Mouse (Mus musculus): ENCODE measurements around the gene Arl5c. TPM values are rescaled to one million over a fixed set of nuclear protein-coding genes. Genes with fewer than 3 reads are reported as not detected.
A peak's percentile ranks its signal among the peaks of the same experiment; 100 is the strongest.

Arl5c gene
- polyA plus RNA-seq, 1 experiment from 2014 or later: 7.3 TPM

DNA sequence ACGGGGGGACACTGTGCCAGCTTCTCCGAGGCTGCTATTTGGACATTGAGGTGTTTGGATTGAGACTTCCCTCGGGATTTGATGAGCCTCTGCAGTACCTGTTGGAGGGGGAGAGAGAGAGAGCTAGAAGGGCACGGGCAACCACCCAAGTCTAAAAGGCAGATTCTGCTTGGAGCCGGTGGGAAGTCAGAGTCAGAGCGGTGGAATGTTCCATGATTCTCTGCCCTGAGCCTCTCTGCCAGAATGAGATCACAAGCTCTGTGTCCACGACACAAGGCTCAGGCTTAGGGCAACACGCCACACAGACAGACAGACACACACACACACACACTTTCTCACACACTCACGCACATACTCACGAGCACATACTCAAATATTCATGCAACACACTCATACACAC is 9.7 kb upstream of the Arl5c start:
- no peaks in the 10 kb centered on the region for H3K9me3 ChIP-seq (ENCODE audit: low read length)
- no peak overlapping the region for H3K27ac ChIP-seq (ENCODE audit: low read length)
- H3K9ac ChIP-seq (replicated peaks; ENCODE audit: low read length): no peak overlapping the region
- H3K27me3 ChIP-seq (ENCODE audit: insufficient read depth, low read length): 0 out of 2 replicates have a peak, but pooled peaks cover 3% of the 10 kb centered on the region
- ATAC-seq (ENCODE audit: low FRiP score, low TSS enrichment): no peak
- WGBS: 88% methylated on average over 10 of the region's 10 CpGs
- H3K4me3 ChIP-seq (ENCODE audit: low read length): no peak overlapping the region
- peaks cover 24% of the 10 kb centered on the region for H3K36me3 ChIP-seq (ENCODE audit: insufficient read depth, low read length)
- H3K4me2 ChIP-seq (replicated peaks; ENCODE audit: low read depth, low read length): no peak overlapping the region
- peaks cover 15% of the 10 kb centered on the region for H3K4me1 ChIP-seq (ENCODE audit: insufficient read depth, low read length)

DNA sequence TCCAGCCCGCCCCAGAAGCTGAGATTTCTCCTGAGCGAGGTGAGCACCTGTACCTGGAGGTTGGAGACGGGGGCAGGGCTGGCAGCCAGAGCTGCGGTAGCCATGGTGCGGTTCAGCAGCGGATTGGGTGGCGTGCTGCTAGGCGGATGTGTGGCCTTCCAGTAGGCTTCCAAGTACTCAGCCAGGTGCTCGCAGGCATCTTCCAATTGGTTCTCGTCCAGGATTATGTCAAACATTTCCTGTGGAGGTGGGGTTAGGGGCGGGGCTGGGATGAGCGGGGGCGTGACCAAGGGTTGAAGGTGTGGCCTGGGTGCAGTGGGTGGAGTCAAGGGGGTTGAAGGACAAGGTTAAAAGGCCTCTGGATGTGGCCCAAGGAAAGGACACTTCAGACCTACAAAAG is 9.1 kb upstream of the Arl5c start:
- no peak overlapping the region for H3K4me3 ChIP-seq (ENCODE audit: low read length)
- H3K27ac ChIP-seq (ENCODE audit: low read length): no peak overlapping the region
- WGBS: 58% methylated on average over 13 of the region's 13 CpGs
- 0 out of 2 replicates have a peak, but pooled peaks cover 3% of the 10 kb centered on the region for H3K27me3 ChIP-seq (ENCODE audit: insufficient read depth, low read length)
- peaks cover 16% of the 10 kb centered on the region for H3K4me1 ChIP-seq (ENCODE audit: insufficient read depth, low read length)
- peaks cover 21% of the 10 kb centered on the region for H3K36me3 ChIP-seq (ENCODE audit: insufficient read depth, low read length)
- H3K4me2 ChIP-seq (replicated peaks; ENCODE audit: low read depth, low read length): no peak overlapping the region
- no peak overlapping the region for H3K9ac ChIP-seq (replicated peaks; ENCODE audit: low read length)
- ATAC-seq (ENCODE audit: low FRiP score, low TSS enrichment): no peak
- H3K9me3 ChIP-seq (ENCODE audit: low read length): no peaks in the 10 kb centered on the region

DNA sequence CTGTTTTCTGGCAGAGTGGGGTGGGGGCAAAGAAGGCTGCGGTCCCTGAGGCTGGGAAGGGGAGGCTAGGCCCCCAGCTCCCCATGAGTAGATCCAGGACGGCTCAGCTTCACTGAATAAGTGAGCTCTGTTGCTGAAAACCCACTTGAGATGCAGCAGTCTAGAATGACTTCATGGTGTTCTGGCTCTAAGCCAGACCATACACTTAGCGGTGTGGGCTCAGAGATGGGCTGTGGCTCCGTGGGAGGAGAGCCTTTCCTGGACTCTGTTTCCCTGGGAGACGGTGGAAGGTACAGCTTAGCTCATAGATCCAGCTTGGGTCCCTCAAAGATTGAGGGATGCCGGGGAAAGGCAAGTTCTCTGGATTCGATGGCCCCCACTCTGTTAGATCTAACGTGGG is 8.2 kb upstream of the Arl5c start:
- Histone ChIP-seq H3K9me3 (ENCODE audit: low read length) (no peaks in the 10 kb centered on the region), H3K9ac (replicated peaks; ENCODE audit: low read length) (no peak overlapping the region), H3K4me2 (replicated peaks; ENCODE audit: low read depth, low read length) (no peak overlapping the region), H3K36me3 (ENCODE audit: insufficient read depth, low read length) (peaks cover 14% of the 10 kb centered on the region), H3K27ac (ENCODE audit: low read length) (no peak overlapping the region), H3K4me1 (ENCODE audit: insufficient read depth, low read length) (peaks cover 19% of the 10 kb centered on the region), H3K4me3 (ENCODE audit: low read length) (no peak overlapping the region), H3K27me3 (ENCODE audit: insufficient read depth, low read length) (0 out of 2 replicates have a peak, but pooled peaks cover 3% of the 10 kb centered on the region)
- ATAC-seq (ENCODE audit: low FRiP score, low TSS enrichment): no peak
- 66% methylated on average over 8 of the region's 8 CpGs for WGBS

DNA sequence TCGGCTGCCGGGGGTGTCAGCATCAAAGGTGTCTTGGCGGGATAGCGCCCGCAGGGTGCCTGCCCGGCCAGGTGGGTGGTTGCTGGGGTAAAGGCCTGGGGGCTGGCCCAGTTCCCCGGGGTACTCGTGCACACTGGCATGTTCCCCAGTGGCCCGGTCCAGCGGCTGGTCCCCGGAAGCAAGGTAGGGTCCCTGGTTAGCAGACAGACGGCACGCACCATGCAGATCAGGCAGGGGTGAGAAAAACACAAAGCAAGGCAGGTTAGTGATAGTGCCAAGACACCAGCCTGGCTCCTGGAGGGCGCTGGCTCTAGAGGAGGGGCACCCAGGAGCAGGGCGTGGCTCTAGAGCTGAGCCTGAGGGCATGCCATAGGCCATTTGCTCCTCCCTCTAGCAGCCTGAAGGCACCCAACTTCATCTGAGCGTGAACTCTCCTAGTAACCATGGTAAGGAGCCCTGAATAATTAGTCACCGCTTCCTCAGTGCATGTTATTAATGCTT is 7.2 kb upstream of the Arl5c start:
- no peak overlapping the region for H3K9ac ChIP-seq (replicated peaks; ENCODE audit: low read length)
- 40% methylated on average over 17 of the region's 17 CpGs for WGBS
- peak; percentile 37; the same call in 1 of the 2 replicates for ATAC-seq (ENCODE audit: low FRiP score, low TSS enrichment)

DNA sequence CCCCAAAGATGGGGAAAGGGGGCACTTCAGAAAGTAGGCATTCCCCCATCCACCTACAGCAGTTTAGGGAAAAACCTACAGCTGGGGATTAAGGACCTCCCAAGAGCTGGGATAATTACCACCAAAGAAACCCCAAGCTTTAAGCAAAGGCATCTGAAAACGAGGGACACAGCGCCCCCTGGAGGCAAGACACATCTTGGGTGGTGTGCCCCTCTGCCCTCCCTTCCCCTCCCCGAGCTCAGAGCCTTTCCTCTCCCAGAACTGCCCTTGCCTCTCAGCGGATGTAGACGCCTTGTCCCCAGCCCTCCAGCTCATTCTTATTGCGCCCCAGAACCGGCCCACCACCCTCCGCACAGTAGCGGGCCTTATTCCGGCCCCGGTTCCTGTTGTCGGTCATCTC is 6.6 kb upstream of the Arl5c start:
- no peak overlapping the region for H3K27ac ChIP-seq (ENCODE audit: low read length)
- H3K36me3 ChIP-seq (ENCODE audit: insufficient read depth, low read length): peaks cover 9% of the 10 kb centered on the region
- no peaks in the 10 kb centered on the region for H3K9me3 ChIP-seq (ENCODE audit: low read length)
- ATAC-seq (ENCODE audit: low FRiP score, low TSS enrichment): peak; percentile 10; the same call in 1 of the 2 replicates
- 0 out of 2 replicates have a peak, but pooled peaks cover 3% of the 10 kb centered on the region for H3K27me3 ChIP-seq (ENCODE audit: insufficient read depth, low read length)
- 29% methylated on average over 12 of the region's 12 CpGs for WGBS
- peak overlapping the region; percentile 6; the same call in 1 of the 2 replicates for H3K4me2 ChIP-seq (replicated peaks; ENCODE audit: low read depth, low read length)
- H3K4me3 ChIP-seq (ENCODE audit: low read length): no peak overlapping the region
- H3K4me1 ChIP-seq (ENCODE audit: insufficient read depth, low read length): peaks cover 19% of the 10 kb centered on the region
- H3K9ac ChIP-seq (replicated peaks; ENCODE audit: low read length): no peak overlapping the region

More for the DNA sequence above, 7.2 kb upstream of the Arl5c start:
- Histone ChIP-seq H3K9me3 (ENCODE audit: low read length) (no peaks in the 10 kb centered on the region), H3K4me2 (replicated peaks; ENCODE audit: low read depth, low read length) (peak overlapping the region; percentile 6; the same call in 1 of the 2 replicates), H3K27ac (ENCODE audit: low read length) (no peak overlapping the region), H3K36me3 (ENCODE audit: insufficient read depth, low read length) (peaks cover 9% of the 10 kb centered on the region), H3K4me3 (ENCODE audit: low read length) (no peak overlapping the region), H3K27me3 (ENCODE audit: insufficient read depth, low read length) (0 out of 2 replicates have a peak, but pooled peaks cover 3% of the 10 kb centered on the region), H3K4me1 (ENCODE audit: insufficient read depth, low read length) (peaks cover 19% of the 10 kb centered on the region)

DNA sequence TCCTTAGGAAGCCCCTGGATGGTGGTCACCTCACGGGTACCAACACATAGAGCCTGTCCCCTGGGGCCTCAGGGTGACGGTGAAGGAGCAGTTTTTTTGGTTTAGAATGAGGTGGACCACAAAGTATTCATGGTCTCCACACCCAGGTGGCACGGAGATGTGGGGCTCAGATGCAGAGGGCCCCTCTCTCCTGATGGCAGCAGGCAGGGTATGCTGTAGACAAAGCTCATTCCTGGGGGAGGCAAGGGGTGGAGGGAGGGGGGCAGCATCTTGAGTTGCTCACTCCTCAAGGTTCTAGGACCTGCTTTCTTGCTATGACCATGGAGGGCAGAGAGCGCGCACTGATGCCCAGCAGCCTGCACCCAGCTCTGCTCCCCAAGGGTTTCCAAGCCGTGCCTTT is 6.0 kb upstream of the Arl5c start:
- Histone ChIP-seq H3K36me3 (ENCODE audit: insufficient read depth, low read length) (peaks cover 9% of the 10 kb centered on the region), H3K27ac (ENCODE audit: low read length) (no peak overlapping the region), H3K27me3 (ENCODE audit: insufficient read depth, low read length) (0 out of 2 replicates have a peak, but pooled peaks cover 3% of the 10 kb centered on the region), H3K4me2 (replicated peaks; ENCODE audit: low read depth, low read length) (no peak overlapping the region), H3K9ac (replicated peaks; ENCODE audit: low read length) (no peak overlapping the region), H3K4me1 (ENCODE audit: insufficient read depth, low read length) (peaks cover 19% of the 10 kb centered on the region), H3K4me3 (ENCODE audit: low read length) (no peak overlapping the region), H3K9me3 (ENCODE audit: low read length) (no peaks in the 10 kb centered on the region)
- WGBS: 61% methylated on average over 6 of the region's 6 CpGs
- ATAC-seq (ENCODE audit: low FRiP score, low TSS enrichment): no peak

DNA sequence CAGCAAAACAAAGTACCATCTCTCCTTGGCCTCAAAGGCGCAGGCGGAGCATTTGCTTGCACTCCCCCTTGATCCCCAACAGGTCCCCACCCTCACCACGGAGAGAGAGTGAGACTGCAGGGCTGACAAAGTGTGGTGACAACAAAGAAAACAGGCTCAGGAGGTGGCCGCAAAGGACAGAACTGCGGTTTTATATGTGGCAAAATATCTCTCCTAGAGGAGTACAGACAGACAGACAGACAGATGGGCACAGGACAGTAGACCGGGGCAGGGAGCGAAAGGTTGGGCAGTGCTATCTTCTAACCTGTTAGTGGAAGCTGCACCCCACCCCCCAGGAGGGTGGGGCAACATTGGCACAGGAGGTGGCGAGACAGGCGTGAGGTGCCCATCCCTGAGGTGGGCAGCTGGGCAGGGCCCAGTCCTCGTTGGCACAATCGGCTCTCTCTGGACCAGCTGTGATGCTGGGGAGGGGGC is 5.4 kb upstream of the Arl5c start:
- 0 out of 2 replicates have a peak, but pooled peaks cover 6% of the 10 kb centered on the region for H3K27me3 ChIP-seq (ENCODE audit: insufficient read depth, low read length)
- no peak overlapping the region for H3K27ac ChIP-seq (ENCODE audit: low read length)
- peaks cover 19% of the 10 kb centered on the region for H3K4me1 ChIP-seq (ENCODE audit: insufficient read depth, low read length)
- no peak overlapping the region for H3K9ac ChIP-seq (replicated peaks; ENCODE audit: low read length)
- no peak for ATAC-seq (ENCODE audit: low FRiP score, low TSS enrichment)
- no peak overlapping the region for H3K4me2 ChIP-seq (replicated peaks; ENCODE audit: low read depth, low read length)
- WGBS: 33% methylated on average over 11 of the region's 11 CpGs
- no peaks in the 10 kb centered on the region for H3K9me3 ChIP-seq (ENCODE audit: low read length)
- peaks cover 9% of the 10 kb centered on the region for H3K36me3 ChIP-seq (ENCODE audit: insufficient read depth, low read length)
- no peak overlapping the region for H3K4me3 ChIP-seq (ENCODE audit: low read length)

DNA sequence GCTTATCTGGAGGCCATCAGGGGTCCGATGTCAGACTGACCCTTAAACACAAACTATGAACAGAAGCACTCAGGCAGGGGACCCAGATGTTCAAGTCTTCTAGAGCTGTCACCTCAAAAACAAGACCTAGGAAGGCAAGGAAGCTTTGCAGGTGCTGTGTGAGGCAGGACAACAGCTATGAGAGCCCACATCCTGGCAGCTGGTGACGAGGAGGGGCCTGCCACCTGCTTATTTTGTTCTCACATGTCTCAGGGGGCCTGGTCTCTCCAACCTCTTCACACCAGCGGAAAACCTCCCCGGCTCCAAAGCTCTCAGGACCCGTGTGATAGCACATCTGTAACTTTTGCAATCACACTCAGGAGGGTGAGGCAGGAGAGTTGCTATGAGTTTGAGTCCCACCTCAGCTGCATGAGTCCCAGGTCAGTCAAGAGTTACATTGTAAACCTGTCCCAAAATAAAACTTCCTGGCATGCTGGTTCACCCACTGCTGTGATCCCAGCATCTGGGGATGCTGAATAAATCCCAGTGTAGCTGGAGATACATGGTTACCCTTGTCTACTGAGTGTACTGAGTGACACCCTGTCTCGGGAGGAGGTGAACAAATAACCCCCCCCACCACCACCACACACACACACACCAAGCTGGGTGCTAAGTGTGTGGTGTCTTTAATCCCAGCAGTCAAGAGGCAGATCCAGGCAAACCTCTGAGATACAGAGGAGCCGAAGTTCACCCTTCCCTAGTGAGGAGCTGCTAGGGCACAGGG is 4.6 kb upstream of the Arl5c start:
- WGBS: 20% methylated on average over 7 of the region's 7 CpGs
- H3K4me1 ChIP-seq (ENCODE audit: insufficient read depth, low read length): peaks cover 24% of the 10 kb centered on the region

DNA sequence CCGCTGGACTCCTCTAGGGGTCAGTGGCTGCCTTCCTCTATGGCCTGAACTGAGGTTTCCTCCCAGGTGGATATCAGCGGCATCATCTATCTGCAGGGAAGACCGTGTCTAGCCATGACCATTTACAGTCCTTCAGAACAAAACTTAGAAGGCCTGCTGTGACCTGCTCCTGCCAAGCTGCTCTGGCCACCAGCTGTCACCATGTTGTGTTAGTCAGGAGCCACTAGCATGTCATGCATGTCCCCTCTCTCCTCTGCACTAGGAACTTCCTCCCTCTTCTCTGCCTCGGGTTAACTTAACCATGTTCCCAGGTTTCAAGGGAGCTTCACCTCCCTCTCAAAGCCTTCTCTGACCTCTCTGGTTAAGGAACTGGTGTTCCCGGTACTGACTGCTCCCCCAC is 3.8 kb upstream of the Arl5c start:
- Histone ChIP-seq H3K9me3 (ENCODE audit: low read length) (no peaks in the 10 kb centered on the region), H3K27ac (ENCODE audit: low read length) (no peak overlapping the region), H3K9ac (replicated peaks; ENCODE audit: low read length) (no peak overlapping the region), H3K4me1 (ENCODE audit: insufficient read depth, low read length) (peaks cover 32% of the 10 kb centered on the region), H3K4me3 (ENCODE audit: low read length) (no peak overlapping the region), H3K27me3 (ENCODE audit: insufficient read depth, low read length) (0 out of 2 replicates have a peak, but pooled peaks cover 6% of the 10 kb centered on the region), H3K4me2 (replicated peaks; ENCODE audit: low read depth, low read length) (no peak overlapping the region), H3K36me3 (ENCODE audit: insufficient read depth, low read length) (peaks cover 3% of the 10 kb centered on the region)
- ATAC-seq (ENCODE audit: low FRiP score, low TSS enrichment): no peak
- WGBS: 27% methylated on average over 5 of the region's 5 CpGs

More for the DNA sequence above, 4.6 kb upstream of the Arl5c start:
- Histone ChIP-seq H3K9ac (replicated peaks; ENCODE audit: low read length) (no peak overlapping the region), H3K27ac (ENCODE audit: low read length) (no peak overlapping the region), H3K36me3 (ENCODE audit: insufficient read depth, low read length) (peaks cover 9% of the 10 kb centered on the region), H3K27me3 (ENCODE audit: insufficient read depth, low read length) (0 out of 2 replicates have a peak, but pooled peaks cover 6% of the 10 kb centered on the region), H3K4me3 (ENCODE audit: low read length) (no peak overlapping the region), H3K9me3 (ENCODE audit: low read length) (no peaks in the 10 kb centered on the region), H3K4me2 (replicated peaks; ENCODE audit: low read depth, low read length) (no peak overlapping the region)
- ATAC-seq (ENCODE audit: low FRiP score, low TSS enrichment): no peak
